Mouse (Mus musculus) small intestine, adult 2 months (tissue): ENCODE data around the gene Ppm1b.
A peak's percentile ranks its signal among the peaks of the same experiment; 100 is the strongest.

Experiments
- CTCF ChIP-seq: fragments of 200-500 bp; IDR thresholded peaks from 2 replicates; pipeline ENCODE4 v1.5.1; 2012; ENCODE audit warnings: low read depth, mild to moderate bottlenecking, control low read depth, inconsistent platforms, low read length, moderate library complexity, mixed read lengths; ENCODE audit not compliant: insufficient replicate concordance, insufficient read length; ENCODE audit errors: extremely low read depth
- POLR2A ChIP-seq: fragments of 200-500 bp; IDR thresholded peaks from 2 replicates; pipeline ENCODE4 v1.6.1; 2012; ENCODE audit warnings: low read depth, mild to moderate bottlenecking, control low read depth, inconsistent platforms, low read length, moderate library complexity

DNA sequence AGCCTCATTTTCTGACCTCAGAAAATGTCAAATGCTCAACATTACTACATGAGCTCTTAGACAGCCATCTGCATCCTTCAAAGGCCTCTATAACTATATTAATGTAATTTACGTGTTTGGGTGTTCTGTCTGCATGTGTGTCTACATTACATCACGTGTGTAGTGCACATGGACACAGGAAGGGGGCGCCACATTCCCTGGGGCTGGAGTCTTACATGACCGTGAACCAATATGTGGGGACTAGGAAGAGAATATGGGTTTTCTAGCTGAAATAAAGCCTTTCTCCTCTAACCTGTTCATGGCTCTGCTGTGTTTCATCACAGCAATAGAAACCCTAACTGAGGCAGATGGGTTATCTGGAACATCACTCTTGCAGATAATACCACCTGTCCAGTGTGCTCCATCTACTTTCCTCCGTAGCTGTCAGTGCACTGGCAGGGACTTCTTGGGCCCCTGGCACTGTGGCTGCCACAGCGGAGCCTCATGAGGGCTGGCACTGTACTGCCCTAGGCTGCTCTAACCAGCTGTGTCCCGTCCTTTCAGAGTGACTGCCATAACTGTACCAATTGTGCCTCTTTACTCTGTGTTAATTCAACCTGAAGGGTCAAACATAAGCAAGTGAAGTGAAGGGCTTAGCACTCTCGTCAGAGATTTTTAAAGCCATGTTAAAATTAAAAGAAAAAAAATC, 114.7 kb downstream of the Ppm1b start:
- TF ChIP-seq POLR2A (no peak), CTCF (peak; percentile 31; the same call in 1 of the 2 replicates)
